Mouse (Mus musculus) kidney, postnatal 0 days (tissue): ENCODE results near the gene Ccdc65. TPM values are rescaled to one million over a fixed set of nuclear protein-coding genes. Genes with fewer than 3 reads are reported as not detected.

Source experiments
- ATAC-seq: fragments of 200-750 bp; cut with Nextera tagmentation; replicated peaks from 2 replicates; pipeline ENCODE4 v1.8.0; 2017; ENCODE audit warnings: low read depth, moderate number of reproducible peaks, moderate TSS enrichment, moderate library complexity; ENCODE audit not compliant: low FRiP score
- DNase-seq: peaks from one replicate; pipeline ENCODE4 v3.0.0-alpha.2; 2016; ENCODE audit warnings: low spot score
- H3K27ac ChIP-seq: fragments of 300-500 bp; sonication (generic); 2 replicates; pipeline ENCODE4 v1.5.1; 2014; ENCODE audit warnings: mild to moderate bottlenecking
- H3K27me3 ChIP-seq: fragments of 300-500 bp; sonication (generic); 2 replicates; pipeline ENCODE4 v1.6.1; 2014; ENCODE audit warnings: low read length, mixed read lengths; ENCODE audit not compliant: insufficient read depth
- H3K36me3 ChIP-seq: fragments of 300-500 bp; sonication (generic); 2 replicates; pipeline ENCODE4 v1.6.1; 2014; ENCODE audit warnings: low read length, mixed read lengths; ENCODE audit not compliant: insufficient read depth
- H3K4me1 ChIP-seq: fragments of 300-500 bp; sonication (generic); replicated peaks from 2 replicates; pipeline ENCODE4 v1.6.1; 2014; ENCODE audit warnings: antibody characterized with exemption, low read length, mixed read lengths; ENCODE audit not compliant: insufficient read depth
- H3K4me2 ChIP-seq: fragments of 300-500 bp; sonication (generic); 2 replicates; pipeline ENCODE4 v1.6.1; 2014; ENCODE audit warnings: mild to moderate bottlenecking, low read length, moderate library complexity, mixed read lengths
- H3K4me3 ChIP-seq: fragments of 300-500 bp; sonication (generic); replicated peaks from 2 replicates; pipeline ENCODE4 v1.5.1; 2014; ENCODE audit warnings: low read depth, low read length
- H3K9ac ChIP-seq: fragments of 300-500 bp; sonication (generic); 2 replicates; pipeline ENCODE4 v1.6.1; 2014; ENCODE audit warnings: low read depth, low read length
- H3K9me3 ChIP-seq: fragments of 300-500 bp; sonication (generic); replicated peaks from 2 replicates; pipeline ENCODE4 v1.6.1; 2016; ENCODE audit warnings: low read length, inconsistent platforms, mixed read lengths
- CTCF ChIP-seq: IDR thresholded peaks from 2 replicates; pipeline ENCODE4 v1.5.1; 2016; ENCODE audit warnings: antibody characterized with exemption, low read depth, mild to moderate bottlenecking, moderate library complexity
- WGBS: fragments of 180-500 bp; shearing (Covaris S2); extraction: QIAGEN DNeasy Blood & Tissue Kit; methylation state at CpG from one replicate; pipeline ENCODE4 v1.1.7; 2014; 5-methylcytosine and 5-hydroxymethylcytosine counted together
- polyA plus RNA-seq: library from polyadenylated mRNA; unstranded; fragments of >200 nt; fragmentation: Nextera tagmentation; extraction: Ambion mirVana; gene quantifications from 2 replicates; pipeline ENCODE4 v1.2.1, GENCODE M21; 2015

Gene Ccdc65
- polyA plus RNA-seq, 1 experiment from 2014 or later = 0.74 TPM

- no peaks in the 10 kb centered on the region for H3K27me3 ChIP-seq
- no peak overlapping the region for H3K4me2 ChIP-seq
- no peak overlapping the region for H3K4me3 ChIP-seq
- H3K9me3 ChIP-seq = no peaks in the 10 kb centered on the region
- H3K36me3 ChIP-seq = no peaks in the 10 kb centered on the region
- no peak overlapping the region for H3K27ac ChIP-seq
- ATAC-seq (no peak; the same call in 1 of the 2 replicates), DNase-seq (no peak)
- H3K9ac ChIP-seq = no peak overlapping the region
- TF ChIP-seq CTCF = no peak
- 62% methylated on average over 4 of the region's 5 CpGs for WGBS
- no peaks in the 10 kb centered on the region for H3K4me1 ChIP-seq
Observed at GRCm38 (mm10) chr15:98714230-98714652, 6.2 kb downstream of the Ccdc65 start.

- H3K27me3 ChIP-seq = no peaks in the 10 kb centered on the region
- no peak for DNase-seq
- no peak overlapping the region for H3K27ac ChIP-seq
- no peaks in the 10 kb centered on the region for H3K36me3 ChIP-seq
- no peaks in the 10 kb centered on the region for H3K9me3 ChIP-seq
- WGBS = 49% methylated on average over 16 of the region's 16 CpGs
- no peaks in the 10 kb centered on the region for H3K4me1 ChIP-seq
- H3K9ac ChIP-seq = no peak overlapping the region
- no peak for TF ChIP-seq CTCF
- H3K4me2 ChIP-seq = no peak overlapping the region
- ATAC-seq = no peak
- H3K4me3 ChIP-seq = no peak overlapping the region
Observed at GRCm38 (mm10) chr15:98717301-98717700, 9.3 kb downstream of the Ccdc65 start.

- no peak overlapping the region for H3K4me2 ChIP-seq
- TF ChIP-seq CTCF = no peak
Observed at GRCm38 (mm10) chr15:98722191-98722590, 14.2 kb downstream of the Ccdc65 start.

GRCm38 (mm10) chr15:98722854-98723253 lies 14.8 kb downstream of the Ccdc65 start:
- no peak for ATAC-seq

More at GRCm38 (mm10) chr15:98722191-98722590, 14.2 kb downstream of the Ccdc65 start:
- WGBS = 73% methylated on average over 8 of the region's 8 CpGs
- H3K4me1 ChIP-seq = peaks cover 13% of the 10 kb centered on the region; the same call in 1 of the 2 replicates
- H3K9ac ChIP-seq = no peak overlapping the region
- H3K36me3 ChIP-seq = no peaks in the 10 kb centered on the region
- ATAC-seq (no peak), DNase-seq (no peak)
- no peak overlapping the region for H3K27ac ChIP-seq
- no peak overlapping the region for H3K4me3 ChIP-seq
- H3K27me3 ChIP-seq = no peaks in the 10 kb centered on the region
- no peaks in the 10 kb centered on the region for H3K9me3 ChIP-seq

GRCm38 (mm10) chr15:98724441-98724840 lies 16.4 kb downstream of the Ccdc65 start:
- Histone ChIP-seq H3K4me2 (peak overlapping the region; percentile 30), H3K27me3 (no peaks in the 10 kb centered on the region), H3K9me3 (no peaks in the 10 kb centered on the region), H3K36me3 (no peaks in the 10 kb centered on the region), H3K4me3 (no peak overlapping the region), H3K9ac (no peak overlapping the region), H3K27ac (no peak overlapping the region), H3K4me1 (peaks cover 18% of the 10 kb centered on the region; the same call in 1 of the 2 replicates)
- ATAC-seq (0 out of 2 replicates have a peak, but pooled peaks have one; percentile 23), DNase-seq (no peak)
- no peak for TF ChIP-seq CTCF
- WGBS = 38% methylated on average over 19 of the region's 19 CpGs

More at GRCm38 (mm10) chr15:98722854-98723253, 14.8 kb downstream of the Ccdc65 start:
- TF ChIP-seq CTCF = no peak
- peak; percentile 81 for DNase-seq
- Histone ChIP-seq H3K27ac (no peak overlapping the region), H3K4me1 (peaks cover 18% of the 10 kb centered on the region; the same call in 1 of the 2 replicates), H3K36me3 (no peaks in the 10 kb centered on the region), H3K4me2 (peak overlapping the region; percentile 42), H3K9me3 (no peaks in the 10 kb centered on the region), H3K9ac (0 out of 2 replicates have a peak overlapping the region, but pooled peaks have one; percentile 3), H3K4me3 (no peak overlapping the region), H3K27me3 (no peaks in the 10 kb centered on the region)
- WGBS = 26% methylated on average over 14 of the region's 14 CpGs

- H3K4me1 ChIP-seq = peaks cover 18% of the 10 kb centered on the region; the same call in 1 of the 2 replicates
Observed at GRCm38 (mm10) chr15:98726079-98726478, 18.1 kb downstream of the Ccdc65 start.

More at GRCm38 (mm10) chr15:98726079-98726478, 18.1 kb downstream of the Ccdc65 start:
- no peaks in the 10 kb centered on the region for H3K36me3 ChIP-seq
- DNase-seq (no peak), ATAC-seq (no peak)
- no peak overlapping the region for H3K9ac ChIP-seq
- H3K9me3 ChIP-seq = no peaks in the 10 kb centered on the region
- H3K27me3 ChIP-seq = no peaks in the 10 kb centered on the region
- WGBS = 80% methylated on average over 4 of the region's 4 CpGs
- H3K27ac ChIP-seq = no peak overlapping the region
- TF ChIP-seq CTCF = peak; percentile 13; the same call in 1 of the 2 replicates
- H3K4me2 ChIP-seq = no peak overlapping the region
- no peak overlapping the region for H3K4me3 ChIP-seq
